Mouse (Mus musculus): ENCODE data around the gene Ecm2. TPM values are rescaled to one million over a fixed set of nuclear protein-coding genes. Genes with fewer than 3 reads are reported as not detected.

The Ecm2 gene
- total RNA-seq, 2 experiments from 2014 or later = 0.09 TPM; not detected in 1

DNA sequence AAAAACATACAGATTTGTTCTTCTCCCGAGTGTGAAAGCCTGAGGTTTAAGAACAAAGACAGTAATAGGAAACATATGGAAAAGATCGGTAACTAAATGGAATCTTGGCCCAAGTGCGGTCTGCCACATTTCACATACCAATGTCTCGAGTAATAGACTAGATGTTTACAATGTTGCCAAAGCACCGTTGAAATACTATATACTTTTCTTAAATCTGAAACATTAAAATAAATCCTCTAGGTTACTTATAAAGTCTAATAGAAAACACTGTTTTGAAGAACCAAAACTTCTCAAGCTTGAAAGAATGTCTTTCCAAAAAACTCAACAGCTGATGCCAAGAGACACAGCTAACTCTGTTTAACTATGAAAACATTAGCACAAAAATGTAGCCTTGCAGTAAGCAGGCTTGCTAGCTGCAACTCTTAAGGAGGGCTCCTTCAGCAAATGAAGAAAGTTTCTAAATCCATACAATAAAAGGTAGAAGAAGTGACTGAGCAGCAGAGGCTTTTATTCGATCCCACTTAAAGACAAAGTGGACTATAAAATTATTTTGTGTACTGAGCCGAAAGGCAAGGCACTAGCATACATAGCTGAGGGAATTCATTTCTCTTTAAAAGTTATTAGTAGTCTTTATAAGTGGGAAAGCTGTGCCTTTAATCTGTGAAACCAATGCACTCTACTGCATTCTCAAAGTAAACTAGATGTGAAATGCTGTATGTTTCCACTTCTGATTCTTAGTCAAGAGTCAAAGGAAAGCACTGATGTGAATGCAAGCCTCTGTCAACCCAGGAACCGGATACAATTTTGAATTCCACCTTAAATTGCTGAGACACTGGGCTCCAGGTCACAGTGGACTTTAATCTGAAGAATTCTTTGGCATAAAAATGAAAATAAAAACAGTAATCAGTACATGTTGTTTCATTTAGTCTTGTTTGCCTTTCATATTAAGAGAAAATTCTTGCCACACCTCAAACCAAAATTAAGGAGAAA lies 77.2 kb downstream of the Ecm2 start, which contains the start of gene Omd:
Omd (plus strand) TSS at position 922 of the 990 bp plus-strand sequence.
- ATAC-seq (replicated peaks; ENCODE audit: low FRiP score, poor library complexity, severe bottlenecking) = no peak

Other genes starting within 250 kb of the Ecm2 start
- gene Fgd3, start 184.5 kb upstream of the Ecm2 start, total RNA-seq (2015; ENCODE audit: low replicate concordance) = 3.1 and 3.3 TPM in 2 replicates
- 5.9 and 6.7 TPM in 2 replicates for gene Fgd3, start 184.5 kb upstream of the Ecm2 start, total RNA-seq (2017; ENCODE audit: low replicate concordance)
- gene Bicd2, start 163.2 kb upstream of the Ecm2 start, total RNA-seq (2015; ENCODE audit: low replicate concordance) = 4.4 and 6.3 TPM in 2 replicates
- gene Bicd2, start 163.2 kb upstream of the Ecm2 start, total RNA-seq (2017; ENCODE audit: low replicate concordance) = 9.1 and 15.9 TPM in 2 replicates
- gene Ippk, start 83.6 kb upstream of the Ecm2 start, total RNA-seq (2015; ENCODE audit: low replicate concordance) = 1.5 and 1.9 TPM in 2 replicates
- 1.5 and 5.7 TPM in 2 replicates for gene Ippk, start 83.6 kb upstream of the Ecm2 start, total RNA-seq (2017; ENCODE audit: low replicate concordance)
- 0.77 and 0.84 TPM in 2 replicates for gene Tes3-ps, start 11.5 kb upstream of the Ecm2 start, total RNA-seq (2015; ENCODE audit: low replicate concordance)
- 3.0 and 5.4 TPM in 2 replicates for gene Tes3-ps, start 11.5 kb upstream of the Ecm2 start, total RNA-seq (2017; ENCODE audit: low replicate concordance)
- gene Aspn, start 39.6 kb downstream of the Ecm2 start, total RNA-seq (2015; ENCODE audit: low replicate concordance) = not detected in 2 replicates
- gene Aspn, start 39.6 kb downstream of the Ecm2 start, total RNA-seq (2017; ENCODE audit: low replicate concordance) = not detected in 2 replicates
- gene Omd, start 77.7 kb downstream of the Ecm2 start, total RNA-seq (2015; ENCODE audit: low replicate concordance) = 1.5 TPM in 1 of 2 replicates, not detected in the other
- 1.4 TPM in 1 of 2 replicates, not detected in the other for gene Omd, start 77.7 kb downstream of the Ecm2 start, total RNA-seq (2017; ENCODE audit: low replicate concordance)
- 5.8 TPM in 1 of 2 replicates, not detected in the other for gene Ogn, start 103.2 kb downstream of the Ecm2 start, total RNA-seq (2015; ENCODE audit: low replicate concordance)
- gene Ogn, start 103.2 kb downstream of the Ecm2 start, total RNA-seq (2017; ENCODE audit: low replicate concordance) = 1.3 TPM in 1 of 2 replicates, not detected in the other
- 16.9 and 23.0 TPM in 2 replicates for gene Cenpp, start 148.0 kb downstream of the Ecm2 start, total RNA-seq (2015; ENCODE audit: low replicate concordance)
- gene Cenpp, start 148.0 kb downstream of the Ecm2 start, total RNA-seq (2017; ENCODE audit: low replicate concordance) = 11.2 and 26.8 TPM in 2 replicates
- gene Nol8, start 148.3 kb downstream of the Ecm2 start, total RNA-seq (2015; ENCODE audit: low replicate concordance) = 10.0 and 13.1 TPM in 2 replicates
- 6.0 and 6.5 TPM in 2 replicates for gene Nol8, start 148.3 kb downstream of the Ecm2 start, total RNA-seq (2017; ENCODE audit: low replicate concordance)
- 25.7 and 28.6 TPM in 2 replicates for gene Iars, start 177.3 kb downstream of the Ecm2 start, total RNA-seq (2015; ENCODE audit: low replicate concordance)
- 34.0 and 35.7 TPM in 2 replicates for gene Iars, start 177.3 kb downstream of the Ecm2 start, total RNA-seq (2017; ENCODE audit: low replicate concordance)

All from erythroblast, adult 5-6 weeks (primary cell).